ENCODE assay signal across 19 mouse cellular contexts in the genomic region with DNA sequence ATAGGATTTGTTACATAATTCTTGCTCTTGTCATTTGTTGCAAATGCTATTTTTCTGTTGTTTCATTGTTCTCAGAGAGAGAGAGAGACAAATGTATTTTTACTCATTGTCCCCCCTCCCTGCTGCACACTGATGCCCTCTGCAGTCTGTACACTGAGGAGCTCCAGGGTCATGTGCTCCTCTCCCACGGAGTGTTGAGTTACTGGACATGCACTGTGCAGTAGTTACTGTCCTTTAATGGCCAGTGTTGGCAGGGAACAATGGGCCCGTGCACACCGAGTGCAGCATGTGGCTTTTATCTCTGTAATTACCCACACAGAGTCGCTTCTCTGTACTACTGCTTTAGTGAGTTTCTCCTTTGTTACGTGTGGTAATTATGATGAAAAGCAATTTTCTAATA. TPM values are rescaled to one million over a fixed set of nuclear protein-coding genes. Genes with fewer than 3 reads are reported as not detected.
DNase-seq lines count a peak whose midpoint lies in the region; ATAC-seq and TF ChIP-seq lines count a peak whose summit lies in the region.
"Had no signal": no experiment of that assay in that cellular context is flagged by ENCODE, and none has a peak within 500 bp of the region (broad histone marks: within the 10 kb centered on the region; RNA-seq: fewer than 3 reads in every experiment).

No protein-coding gene starts in this region.

- TF ChIP-seq CTCF in layer of hippocampus, adult 2 months (conservative IDR thresholded peaks at IDR 0.05) = peak; percentile 35

- no peaks in the 10 kb centered on the region for H3K27me3 ChIP-seq in kidney, embryonic 14.5 days (ENCODE audit: control insufficient read depth, insufficient read depth, low read length)
- H3K27me3 ChIP-seq in limb, embryonic 10.5 days (ENCODE audit: low read depth, poor library complexity, severe bottlenecking) = no peaks in the 10 kb centered on the region
- H3K27me3 ChIP-seq: embryonic facial prominence, embryonic 13.5 days; hindbrain, embryonic 12.5 days had no signal

- H3K27ac ChIP-seq in kidney, embryonic 14.5 days (ENCODE audit: low read depth, low read length) = no peak overlapping the region
- H3K27ac ChIP-seq in layer of hippocampus, adult 2 months = peak overlapping the region; percentile 23; the same call in 1 of the 2 replicates
- no peak overlapping the region for H3K27ac ChIP-seq in limb, embryonic 10.5 days
- H3K27ac ChIP-seq: embryonic facial prominence, embryonic 13.5 days; heart, embryonic 10.5 days; hindbrain, embryonic 12.5 days had no signal

- peak; percentile 89 for ATAC-seq in kidney, embryonic 14.5 days (ENCODE audit: low FRiP score, low TSS enrichment)
- ATAC-seq: forebrain, embryonic 14.5 days; hindbrain, embryonic 16.5 days had no signal

- no peaks in the 10 kb centered on the region for H3K36me3 ChIP-seq in kidney, embryonic 14.5 days (ENCODE audit: control insufficient read depth, insufficient read depth, low read length)
- H3K36me3 ChIP-seq in limb, embryonic 10.5 days = no peaks in the 10 kb centered on the region
- H3K36me3 ChIP-seq: embryonic facial prominence, embryonic 13.5 days; heart, embryonic 10.5 days; hindbrain, embryonic 12.5 days had no signal

- WGBS in kidney, embryonic 14.5 days = 43% methylated on average over 5 of the region's 5 CpGs
- WGBS in limb, embryonic 10.5 days = 73% methylated on average over 5 of the region's 5 CpGs

- no peak overlapping the region for H3K9ac ChIP-seq in kidney, embryonic 14.5 days (ENCODE audit: low read depth, low read length)
- H3K9ac ChIP-seq: embryonic facial prominence, embryonic 13.5 days; hindbrain, embryonic 12.5 days had no signal

- no peaks in the 10 kb centered on the region for H3K9me3 ChIP-seq in kidney, embryonic 14.5 days (ENCODE audit: control insufficient read depth, low read length)
- no peaks in the 10 kb centered on the region for H3K9me3 ChIP-seq in limb, embryonic 10.5 days (replicated peaks)
- H3K9me3 ChIP-seq: embryonic facial prominence, embryonic 13.5 days; heart, embryonic 10.5 days; hindbrain, embryonic 12.5 days had no signal

- no peak overlapping the region for H3K4me2 ChIP-seq in kidney, embryonic 14.5 days (replicated peaks; ENCODE audit: low read depth, low read length)
- H3K4me2 ChIP-seq: embryonic facial prominence, embryonic 13.5 days; hindbrain, embryonic 12.5 days had no signal

- no peak for DNase-seq in kidney, adult 11 months
- DNase-seq in layer of hippocampus, adult 2 months (ENCODE audit: low spot score in 2 of 2) = no peak
- no peak for DNase-seq in layer of hippocampus, adult 9-11 months
- DNase-seq in retina, embryonic 14.5 days (ENCODE audit: low spot score) = peak; percentile 53
- no peak for DNase-seq in limb, embryonic 10.5 days (ENCODE audit: low spot score)
- DNase-seq: adrenal gland, adult 2 months; adrenal gland, postnatal 25 days; cerebellum, adult 11 months; cerebellum, adult 8-10 months; gastrocnemius, postnatal 10 days; heart, adult 18-20 months; heart, postnatal 10 days; heart, postnatal 4 days had no signal

- no peaks in the 10 kb centered on the region for H3K4me1 ChIP-seq in kidney, embryonic 14.5 days (ENCODE audit: control insufficient read depth, insufficient read depth, low read length)
- no peaks in the 10 kb centered on the region for H3K4me1 ChIP-seq in limb, embryonic 10.5 days
- H3K4me1 ChIP-seq: embryonic facial prominence, embryonic 13.5 days; heart, embryonic 10.5 days; hindbrain, embryonic 12.5 days had no signal

- H3K4me3 ChIP-seq in kidney, embryonic 14.5 days (ENCODE audit: low read length) = no peak overlapping the region
- H3K4me3 ChIP-seq in layer of hippocampus, adult 2 months = no peak overlapping the region
- H3K4me3 ChIP-seq in limb, embryonic 10.5 days = no peak overlapping the region
- H3K4me3 ChIP-seq: embryonic facial prominence, embryonic 13.5 days; heart, embryonic 10.5 days; hindbrain, embryonic 12.5 days had no signal

RNA-seq across cellular contexts. Expression of a gene that starts 17.4 kb away (rescaled TPM):
- 0.36 and 0.70 TPM in 2 replicates for polyA plus RNA-seq in kidney, embryonic 14.5 days (2014; fragmentation: Nextera tagmentation; extraction: Ambion mirVana)
- 10 to 100 TPM; 36.8 to 37.2 TPM for total RNA-seq in layer of hippocampus, adult 2 months (2021)
- polyA plus RNA-seq in limb, embryonic 10.5 days (2016; fragmentation: Nextera tagmentation; extraction: Ambion mirVana) = 0.01 and 0.04 TPM in 2 replicates
